Mouse (Mus musculus): ENCODE data around the gene Chrdl2.

GRCm38 (mm10) chr7:100036050-100036449 is 30.1 kb downstream of the Chrdl2 start:
- TF ChIP-seq POU5F1 (IDR thresholded peaks at IDR 0.05; ENCODE audit: borderline replicate concordance, low read length) = no peak
- TF ChIP-seq CTCF (conservative IDR thresholded peaks at IDR 0.05; ENCODE audit: low read length) = no peak
- no peak for TF ChIP-seq NANOG (IDR thresholded peaks at IDR 0.05; ENCODE audit: borderline replicate concordance, low read length)
